Mouse (Mus musculus): ENCODE measurements around the gene Maged1. TPM values are rescaled to one million over a fixed set of nuclear protein-coding genes. Genes with fewer than 3 reads are reported as not detected.

Gene Maged1
- total RNA-seq (2021) = 10 to 100 TPM; 88.7 to 96.1 TPM
- polyA plus RNA-seq (2012; rRNA removed) = 117 and 135 TPM in 2 replicates
- long read RNA-seq, transcript Maged1-201 (13 exons, 2,821 nt) = major isoform, 112 of 129 reads
- long read RNA-seq, partial matches to known transcripts = 14 of 129 reads
- long read RNA-seq, other reads (novel, unspliced or antisense) = 3 of 129 reads

DNA sequence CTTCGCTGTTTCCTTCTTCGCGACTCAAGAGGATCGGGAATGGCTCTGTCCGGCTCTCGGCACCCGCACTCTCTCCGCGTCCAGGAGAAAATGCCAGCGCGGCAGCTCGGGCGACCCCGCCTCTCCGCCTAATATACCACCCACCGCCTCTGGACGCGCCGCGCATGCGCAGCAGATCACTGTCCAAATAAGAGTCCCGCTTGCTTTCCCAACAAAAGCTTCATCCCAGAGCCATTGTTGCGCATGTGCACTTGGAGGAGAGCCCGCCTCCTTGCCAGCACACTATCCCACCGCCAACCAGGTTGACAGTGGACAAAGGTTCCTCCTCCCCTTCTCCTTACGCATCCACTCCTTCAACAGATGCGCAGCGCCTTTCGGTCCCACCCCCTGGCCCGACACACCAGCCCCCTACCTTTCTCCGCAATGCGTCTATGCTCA lies at the start of gene Maged1:
Maged1 (minus strand) TSS at position 226 of the 438 bp plus-strand sequence.
- TF ChIP-seq EP300 (IDR thresholded peaks at IDR 0.05; ENCODE audit: insufficient read depth, low read depth, low read length) = 0 out of 2 replicates have a peak, but pooled peaks have one; percentile 31
- TF ChIP-seq CTCF (IDR thresholded peaks at IDR 0.05) = no peak
- TF ChIP-seq POLR2A (IDR thresholded peaks at IDR 0.05; ENCODE audit: insufficient read depth, low read depth, low read length) = peak; percentile 64
- Histone ChIP-seq H3K4me1 (ENCODE audit: control insufficient read depth, insufficient read depth, low read length) (no peaks in the 10 kb centered on the region), H3K9ac (ENCODE audit: low read depth, low read length) (peak within 1 kb of the TSS; percentile 87), H3K79me2 (replicated peaks; ENCODE audit: control insufficient read depth, insufficient read depth, low read length) (no peaks in the 10 kb centered on the region), H3K36me3 (ENCODE audit: control insufficient read depth, insufficient read depth, low read length) (no peaks in the 10 kb centered on the region), H3K4me3 (peak within 1 kb of the TSS; percentile 69), H3K27me3 (ENCODE audit: control insufficient read depth, insufficient read depth, low read length) (no peaks in the 10 kb centered on the region), H3K27ac (peak within 1 kb of the TSS; percentile 80)
- intact Hi-C loops (cut with DNase I) = loop anchor here (2.0 to 10.0 kb wide), 2 partner anchors 175 to 307 kb away; partner anchors contain the start of genes Apoo, Fam90a1b and Klhl15
- peak; percentile 86 to 91 for DNase-seq
- WGBS = 13% methylated on average over 32 of the region's 32 CpGs

DNA sequence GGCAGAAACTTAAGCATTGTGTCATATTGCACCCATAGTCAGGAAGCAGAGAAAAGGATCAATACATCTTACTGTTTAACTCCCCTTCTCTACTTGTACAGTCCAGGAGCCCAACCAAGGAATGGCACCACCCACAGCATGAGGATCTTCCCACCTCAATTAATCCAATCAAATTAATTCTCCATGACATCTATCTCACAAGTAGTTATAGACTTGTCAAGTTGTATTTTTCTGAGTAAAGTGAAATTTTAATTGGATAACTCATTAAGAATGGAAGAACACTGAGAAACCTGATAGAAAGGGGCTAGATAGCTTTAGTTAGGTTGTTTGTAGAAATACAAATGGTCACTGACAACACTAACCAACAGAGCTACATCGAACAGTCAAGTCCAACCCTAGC lies 38.3 kb upstream of the Maged1 start:
- H3K27ac ChIP-seq = no peak overlapping the region
- intact Hi-C loops (cut with DNase I) = no loop called here
- H3K27me3 ChIP-seq (ENCODE audit: control insufficient read depth, insufficient read depth, low read length) = no peaks in the 10 kb centered on the region
- H3K4me3 ChIP-seq = no peak overlapping the region
- no peak for DNase-seq
- no peaks in the 10 kb centered on the region for H3K36me3 ChIP-seq (ENCODE audit: control insufficient read depth, insufficient read depth, low read length)
- no peak overlapping the region for H3K9ac ChIP-seq (ENCODE audit: low read depth, low read length)
- WGBS = 82% methylated on average over 1 of the region's 1 CpGs
- no peak for TF ChIP-seq POLR2A (IDR thresholded peaks at IDR 0.05; ENCODE audit: insufficient read depth, low read depth, low read length)
- TF ChIP-seq EP300 (IDR thresholded peaks at IDR 0.05; ENCODE audit: insufficient read depth, low read depth, low read length) = no peak
- TF ChIP-seq CTCF (IDR thresholded peaks at IDR 0.05) = no peak
- no peaks in the 10 kb centered on the region for H3K79me2 ChIP-seq (replicated peaks; ENCODE audit: control insufficient read depth, insufficient read depth, low read length)
- no peaks in the 10 kb centered on the region for H3K4me1 ChIP-seq (ENCODE audit: control insufficient read depth, insufficient read depth, low read length)

DNA sequence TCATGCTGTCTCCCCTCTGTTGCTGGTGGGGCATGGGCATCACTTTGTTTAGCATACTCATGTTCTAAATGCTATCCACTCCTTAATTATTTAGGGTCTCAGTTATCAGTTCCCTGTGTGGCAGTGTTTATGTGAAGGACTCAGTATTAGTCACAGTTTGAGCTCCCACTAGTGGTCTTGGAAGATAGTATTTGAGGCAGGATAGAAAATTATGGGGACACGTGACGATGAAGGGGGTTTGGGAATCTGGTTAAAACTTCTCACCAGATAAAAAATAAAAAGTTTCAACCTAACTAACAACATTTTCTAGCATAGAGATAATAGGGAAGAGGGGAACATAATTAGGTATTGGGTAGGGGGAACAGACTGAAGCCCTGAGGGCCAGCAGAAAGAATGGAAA lies 22.8 kb upstream of the Maged1 start:
- no peaks in the 10 kb centered on the region for H3K79me2 ChIP-seq (replicated peaks; ENCODE audit: control insufficient read depth, insufficient read depth, low read length)
- no peak overlapping the region for H3K9ac ChIP-seq (ENCODE audit: low read depth, low read length)
- H3K27me3 ChIP-seq (ENCODE audit: control insufficient read depth, insufficient read depth, low read length) = no peaks in the 10 kb centered on the region
- no peaks in the 10 kb centered on the region for H3K36me3 ChIP-seq (ENCODE audit: control insufficient read depth, insufficient read depth, low read length)
- intact Hi-C loops (cut with DNase I) = no loop called here
- H3K27ac ChIP-seq = no peak overlapping the region
- H3K4me1 ChIP-seq (ENCODE audit: control insufficient read depth, insufficient read depth, low read length) = no peaks in the 10 kb centered on the region
- no peak for DNase-seq
- 58% methylated on average over 2 of the region's 2 CpGs for WGBS
- H3K4me3 ChIP-seq = no peak overlapping the region
- TF ChIP-seq POLR2A (IDR thresholded peaks at IDR 0.05; ENCODE audit: insufficient read depth, low read depth, low read length) (no peak), EP300 (IDR thresholded peaks at IDR 0.05; ENCODE audit: insufficient read depth, low read depth, low read length) (no peak), CTCF (IDR thresholded peaks at IDR 0.05) (no peak)

DNA sequence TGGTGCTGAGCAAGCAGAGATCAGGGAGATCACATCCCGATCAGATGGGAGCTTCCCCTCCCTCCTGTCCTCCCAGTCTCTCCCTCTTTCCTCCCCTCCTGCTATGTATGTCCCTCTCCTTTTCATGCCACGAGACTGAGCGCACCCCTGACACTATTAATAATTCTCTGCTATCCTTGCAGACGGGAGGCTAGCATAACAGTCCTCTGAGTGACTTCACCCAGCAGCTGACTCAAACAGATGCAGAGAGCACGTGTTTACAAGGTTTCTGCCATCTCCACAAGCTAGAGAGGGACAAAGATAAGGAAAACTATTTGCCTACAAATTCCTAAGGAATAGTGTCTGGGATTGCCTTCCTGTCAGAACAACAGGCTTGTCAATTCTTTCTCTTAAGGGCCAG lies 20.4 kb upstream of the Maged1 start:
- Histone ChIP-seq H3K27me3 (ENCODE audit: control insufficient read depth, insufficient read depth, low read length) (no peaks in the 10 kb centered on the region), H3K79me2 (replicated peaks; ENCODE audit: control insufficient read depth, insufficient read depth, low read length) (no peaks in the 10 kb centered on the region), H3K4me1 (ENCODE audit: control insufficient read depth, insufficient read depth, low read length) (no peaks in the 10 kb centered on the region), H3K9ac (ENCODE audit: low read depth, low read length) (no peak overlapping the region), H3K27ac (no peak overlapping the region), H3K4me3 (no peak overlapping the region), H3K36me3 (ENCODE audit: control insufficient read depth, insufficient read depth, low read length) (no peaks in the 10 kb centered on the region)
- TF ChIP-seq EP300 (IDR thresholded peaks at IDR 0.05; ENCODE audit: insufficient read depth, low read depth, low read length) (no peak), POLR2A (IDR thresholded peaks at IDR 0.05; ENCODE audit: insufficient read depth, low read depth, low read length) (no peak), CTCF (IDR thresholded peaks at IDR 0.05) (no peak)
- DNase-seq = no peak
- intact Hi-C loops (cut with DNase I) = no loop called here
- WGBS = 18% methylated on average over 5 of the region's 5 CpGs

DNA sequence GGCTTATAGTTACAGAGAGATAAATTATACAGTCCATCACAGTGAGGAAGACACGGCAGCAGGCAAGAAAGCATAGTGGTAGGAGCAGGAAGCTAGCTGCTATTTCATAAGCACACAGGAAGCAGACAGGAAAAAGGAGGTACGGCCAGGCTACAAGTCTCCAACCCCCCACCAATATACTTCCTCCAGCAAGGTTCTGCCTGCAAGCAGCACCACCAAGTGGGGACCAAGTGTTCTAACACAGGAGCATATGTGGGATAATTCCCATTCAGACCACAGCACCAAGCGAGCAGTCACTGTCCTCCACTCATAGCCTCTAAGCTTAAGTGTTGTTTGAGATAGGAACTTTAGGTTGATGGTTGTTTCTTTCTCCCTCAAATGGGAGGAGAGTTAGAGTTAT lies 6.3 kb upstream of the Maged1 start:
- no peak for DNase-seq
- intact Hi-C loops (cut with DNase I) = loop anchor here (5.0 to 10.0 kb wide), 3 partner anchors 116 to 313 kb away; partner anchors contain the start of gene Klhl15
- H3K4me3 ChIP-seq = no peak overlapping the region
- no peak overlapping the region for H3K9ac ChIP-seq (ENCODE audit: low read depth, low read length)
- no peaks in the 10 kb centered on the region for H3K79me2 ChIP-seq (replicated peaks; ENCODE audit: control insufficient read depth, insufficient read depth, low read length)
- H3K27me3 ChIP-seq (ENCODE audit: control insufficient read depth, insufficient read depth, low read length) = no peaks in the 10 kb centered on the region
- H3K36me3 ChIP-seq (ENCODE audit: control insufficient read depth, insufficient read depth, low read length) = no peaks in the 10 kb centered on the region
- no peak overlapping the region for H3K27ac ChIP-seq
- 48% methylated on average over 3 of the region's 3 CpGs for whole genome bisulfite sequencing
- TF ChIP-seq CTCF (IDR thresholded peaks at IDR 0.05) (peak; percentile 51), EP300 (IDR thresholded peaks at IDR 0.05; ENCODE audit: insufficient read depth, low read depth, low read length) (no peak), POLR2A (IDR thresholded peaks at IDR 0.05; ENCODE audit: insufficient read depth, low read depth, low read length) (no peak)
- no peaks in the 10 kb centered on the region; the same call in 1 of the 2 replicates for H3K4me1 ChIP-seq (ENCODE audit: control insufficient read depth, insufficient read depth, low read length)

DNA sequence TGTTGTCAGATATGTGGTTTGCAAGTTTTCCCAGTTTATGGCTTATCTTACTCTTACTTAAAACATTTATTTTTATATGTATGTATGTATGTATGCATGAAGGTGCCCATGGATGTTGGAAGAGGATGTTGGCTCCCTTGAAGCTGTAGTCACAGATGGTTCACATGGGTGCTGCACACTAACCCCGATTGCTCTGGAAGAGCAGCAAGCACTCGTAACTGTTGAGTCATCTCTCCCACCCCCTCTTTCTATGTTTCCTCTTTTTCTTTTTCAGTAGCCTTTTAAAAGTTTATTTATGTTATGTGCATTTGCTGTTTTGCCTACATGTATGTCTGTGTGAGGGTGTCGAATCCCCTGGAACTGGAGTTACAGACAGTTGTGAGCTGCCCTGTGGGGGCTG lies 4.0 kb upstream of the Maged1 start:
- H3K27ac ChIP-seq = no peak overlapping the region
- no peak overlapping the region for H3K9ac ChIP-seq (ENCODE audit: low read depth, low read length)
- no peak for DNase-seq
- no peak overlapping the region for H3K4me3 ChIP-seq
- intact Hi-C loops (cut with DNase I) = loop anchor here (2.0 to 10.0 kb wide), 4 partner anchors 65 to 311 kb away; partner anchors contain the start of gene Klhl15
- no peaks in the 10 kb centered on the region for H3K79me2 ChIP-seq (replicated peaks; ENCODE audit: control insufficient read depth, insufficient read depth, low read length)
- WGBS = 63% methylated on average over 3 of the region's 3 CpGs
- no peaks in the 10 kb centered on the region for H3K27me3 ChIP-seq (ENCODE audit: control insufficient read depth, insufficient read depth, low read length)
- no peaks in the 10 kb centered on the region for H3K36me3 ChIP-seq (ENCODE audit: control insufficient read depth, insufficient read depth, low read length)
- no peaks in the 10 kb centered on the region; the same call in 1 of the 2 replicates for H3K4me1 ChIP-seq (ENCODE audit: control insufficient read depth, insufficient read depth, low read length)
- TF ChIP-seq POLR2A (IDR thresholded peaks at IDR 0.05; ENCODE audit: insufficient read depth, low read depth, low read length) (no peak), EP300 (IDR thresholded peaks at IDR 0.05; ENCODE audit: insufficient read depth, low read depth, low read length) (no peak), CTCF (IDR thresholded peaks at IDR 0.05) (no peak)

Measured in heart, adult 2 months (tissue).